Mouse (Mus musculus) spleen, adult 2 months (tissue): ENCODE data around the gene Marc1.

Experiments
- CTCF ChIP-seq: fragments of 200-500 bp; IDR thresholded peaks from 2 replicates; pipeline ENCODE4 v1.5.1; 2011; ENCODE audit warnings: mild to moderate bottlenecking, inconsistent platforms; ENCODE audit not compliant: insufficient read depth, insufficient read length, insufficient replicate concordance; ENCODE audit errors: extremely low read depth
- POLR2A ChIP-seq: fragments of 200-500 bp; IDR thresholded peaks from 2 replicates; pipeline ENCODE4 v1.6.1; 2011; ENCODE audit warnings: low read depth, low read length, inconsistent platforms

DNA sequence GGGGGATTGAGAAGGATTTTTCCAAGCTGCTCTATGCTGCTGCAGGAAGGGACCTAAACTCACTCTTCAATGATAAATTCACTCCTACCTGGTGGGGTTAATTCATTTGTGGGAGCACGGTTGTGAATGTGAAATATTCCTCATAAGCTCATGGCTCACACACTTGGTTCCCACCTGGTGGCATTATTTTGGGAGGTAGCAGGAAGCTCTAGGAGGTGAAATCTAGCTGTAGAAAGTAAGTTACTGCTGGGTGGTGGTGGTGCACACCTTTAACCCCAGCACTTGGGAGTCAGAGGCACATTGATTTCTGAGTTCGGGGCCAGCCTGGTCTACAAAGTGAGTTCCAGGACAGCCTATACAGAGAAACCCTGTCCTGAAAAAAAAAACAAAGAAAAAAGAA lies 73.9 kb downstream of the Marc1 start:
- no peak for TF ChIP-seq CTCF
- TF ChIP-seq POLR2A, result no peak
